Mouse (Mus musculus): ENCODE results near the gene Fam129b. TPM values are rescaled to one million over a fixed set of nuclear protein-coding genes. Genes with fewer than 3 reads are reported as not detected.

The Fam129b gene
- polyA plus RNA-seq, 1 experiment from 2014 or later, result 13.7 TPM

DNA sequence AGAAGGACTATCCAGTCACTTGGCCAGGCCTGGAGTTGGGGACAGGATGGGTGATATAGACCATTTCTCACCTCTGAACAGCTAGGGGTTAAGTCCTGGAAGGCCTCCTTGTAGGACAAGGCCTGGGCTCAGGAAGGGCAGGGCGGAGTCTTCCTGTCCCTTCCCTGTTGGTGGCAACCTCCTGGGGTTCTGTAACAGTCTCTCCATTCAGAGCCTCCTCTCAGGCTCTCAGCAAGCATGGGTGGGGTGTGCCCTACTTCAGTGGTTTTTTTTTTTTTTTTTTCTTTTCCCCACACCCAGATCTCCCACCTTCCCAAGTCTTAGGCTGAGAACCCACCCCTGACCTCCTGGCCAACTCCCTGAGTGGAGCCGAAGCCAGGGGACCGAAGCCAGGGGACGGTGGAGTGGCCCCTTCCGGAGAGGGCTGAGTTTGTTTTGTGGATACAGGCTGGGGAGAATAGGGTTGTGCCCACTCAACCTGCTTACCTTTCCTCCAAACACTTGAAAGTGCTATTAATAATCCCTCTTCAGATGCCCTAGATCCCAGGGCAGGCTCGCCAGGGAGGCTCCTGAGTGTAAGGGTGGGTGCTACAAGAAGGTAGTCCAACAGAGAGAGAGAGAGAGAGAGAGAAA is 2.0 kb downstream of the Fam129b start:
- peaks cover 25% of the 10 kb centered on the region for H3K4me1 ChIP-seq (ENCODE audit: control insufficient read depth, insufficient read depth, low read length)
- H3K4me2 ChIP-seq (ENCODE audit: low read depth, low read length), result peak overlapping the region; percentile 96
- peak overlapping the region; percentile 76 for H3K4me3 ChIP-seq (ENCODE audit: low read depth, low read length)
- H3K27ac ChIP-seq (replicated peaks; ENCODE audit: low read depth, low read length), result no peak overlapping the region
- peak overlapping the region; percentile 96 for H3K9ac ChIP-seq (replicated peaks; ENCODE audit: low read length)
- H3K9me3 ChIP-seq (replicated peaks; ENCODE audit: control insufficient read depth, low read length), result no peaks in the 10 kb centered on the region
- H3K27me3 ChIP-seq (ENCODE audit: control insufficient read depth, insufficient read depth, low read length), result no peaks in the 10 kb centered on the region
- WGBS, result 47% methylated on average over 6 of the region's 6 CpGs
- ATAC-seq (replicated peaks; ENCODE audit: insufficient number of reproducible peaks, low FRiP score, low TSS enrichment, low read depth), result no peak
- no peak for DNase-seq (ENCODE audit: low spot score)
- no peaks in the 10 kb centered on the region for H3K36me3 ChIP-seq (replicated peaks; ENCODE audit: control insufficient read depth, insufficient read depth, low read depth, low read length)

DNA sequence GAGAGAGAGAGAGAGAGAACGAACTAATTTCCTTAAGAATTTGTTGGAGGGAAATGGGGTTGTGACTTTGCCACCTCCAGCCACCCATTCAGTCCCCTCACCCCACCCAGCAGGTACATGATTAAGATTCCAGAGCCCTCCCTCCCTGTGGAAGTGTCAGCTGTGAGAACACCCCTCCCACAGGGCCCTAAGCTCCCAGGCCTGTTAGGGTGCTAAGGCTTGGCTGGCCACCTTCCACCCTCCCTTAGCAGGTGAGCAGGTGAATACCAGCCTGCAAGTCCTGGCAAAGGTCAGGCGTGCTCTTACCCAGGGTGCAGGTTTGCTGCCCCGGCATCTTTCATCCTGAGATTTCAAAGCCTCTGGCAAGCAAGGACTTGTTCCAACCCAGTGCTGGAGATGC is 2.5 kb downstream of the Fam129b start:
- H3K27ac ChIP-seq (replicated peaks; ENCODE audit: low read depth, low read length), result no peak overlapping the region
- H3K9me3 ChIP-seq (replicated peaks; ENCODE audit: control insufficient read depth, low read length), result no peaks in the 10 kb centered on the region
- no peaks in the 10 kb centered on the region for H3K36me3 ChIP-seq (replicated peaks; ENCODE audit: control insufficient read depth, insufficient read depth, low read depth, low read length)
- no peaks in the 10 kb centered on the region for H3K27me3 ChIP-seq (ENCODE audit: control insufficient read depth, insufficient read depth, low read length)
- DNase-seq (ENCODE audit: low spot score) (no peak), ATAC-seq (replicated peaks; ENCODE audit: insufficient number of reproducible peaks, low FRiP score, low TSS enrichment, low read depth) (no peak)
- H3K9ac ChIP-seq (replicated peaks; ENCODE audit: low read length), result peak overlapping the region; percentile 32; the same call in 1 of the 2 replicates
- H3K4me1 ChIP-seq (ENCODE audit: control insufficient read depth, insufficient read depth, low read length), result peaks cover 25% of the 10 kb centered on the region
- H3K4me2 ChIP-seq (ENCODE audit: low read depth, low read length), result peak overlapping the region; percentile 19; the same call in 1 of the 2 replicates
- 41% methylated on average over 3 of the region's 3 CpGs for WGBS
- 0 out of 2 replicates have a peak overlapping the region, but pooled peaks have one; percentile 76 for H3K4me3 ChIP-seq (ENCODE audit: low read depth, low read length)

DNA sequence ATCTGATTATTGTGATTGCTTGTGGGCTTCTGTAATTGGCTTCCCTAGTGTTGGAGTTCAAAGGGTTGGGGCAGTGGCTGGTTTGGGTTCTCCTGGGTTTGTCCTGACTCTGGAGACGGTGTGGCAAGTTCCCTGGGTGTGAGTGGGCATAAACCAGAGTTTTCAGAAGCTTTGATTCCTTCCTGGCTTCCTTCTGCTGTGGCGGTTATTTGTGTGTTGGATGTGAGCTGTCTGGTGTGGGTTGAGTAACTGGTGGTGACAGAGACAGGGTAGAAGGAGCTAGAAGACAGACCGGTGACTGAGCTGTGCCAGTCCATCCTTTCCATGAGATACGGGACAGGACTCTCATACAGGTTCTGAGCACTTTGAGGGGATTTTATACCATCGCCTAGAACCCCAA is 3.7 kb downstream of the Fam129b start:
- H3K4me2 ChIP-seq (ENCODE audit: low read depth, low read length), result 0 out of 2 replicates have a peak overlapping the region, but pooled peaks have one; percentile 3
- 0 out of 2 replicates have a peak overlapping the region, but pooled peaks have one; percentile 0 for H3K27ac ChIP-seq (replicated peaks; ENCODE audit: low read depth, low read length)
- no peak for ATAC-seq (replicated peaks; ENCODE audit: insufficient number of reproducible peaks, low FRiP score, low TSS enrichment, low read depth)
- no peaks in the 10 kb centered on the region for H3K27me3 ChIP-seq (ENCODE audit: control insufficient read depth, insufficient read depth, low read length)
- 79% methylated on average over 5 of the region's 5 CpGs for WGBS
- no peak overlapping the region for H3K4me3 ChIP-seq (ENCODE audit: low read depth, low read length)
- DNase-seq (ENCODE audit: low spot score), result no peak
- H3K9me3 ChIP-seq (replicated peaks; ENCODE audit: control insufficient read depth, low read length), result no peaks in the 10 kb centered on the region
- H3K4me1 ChIP-seq (ENCODE audit: control insufficient read depth, insufficient read depth, low read length), result peaks cover 25% of the 10 kb centered on the region
- H3K36me3 ChIP-seq (replicated peaks; ENCODE audit: control insufficient read depth, insufficient read depth, low read depth, low read length), result no peaks in the 10 kb centered on the region
- no peak overlapping the region for H3K9ac ChIP-seq (replicated peaks; ENCODE audit: low read length)

DNA sequence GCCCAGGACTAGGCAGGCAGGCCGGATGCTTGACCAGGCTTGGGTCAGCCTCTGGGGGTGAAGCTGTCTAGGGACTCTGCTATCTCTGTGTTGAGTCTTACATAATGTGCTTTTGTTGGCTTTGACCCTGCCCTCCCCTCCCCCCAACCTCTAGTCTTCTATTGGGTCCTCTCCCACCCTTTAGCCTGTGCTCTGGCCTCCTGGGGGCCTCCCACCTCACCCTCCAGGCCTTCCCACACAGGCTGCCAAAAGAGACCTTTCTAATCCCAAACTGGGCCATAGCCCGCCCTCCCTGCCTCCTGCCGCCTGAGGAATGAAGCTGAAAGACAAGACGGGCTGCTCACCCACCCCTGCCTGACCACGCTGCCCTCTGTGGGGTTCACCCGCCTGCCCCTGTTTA is 5.1 kb downstream of the Fam129b start:
- no peak for ATAC-seq (replicated peaks; ENCODE audit: insufficient number of reproducible peaks, low FRiP score, low TSS enrichment, low read depth)
- Histone ChIP-seq H3K4me3 (ENCODE audit: low read depth, low read length) (no peak overlapping the region), H3K9ac (replicated peaks; ENCODE audit: low read length) (peak overlapping the region; percentile 28)

DNA sequence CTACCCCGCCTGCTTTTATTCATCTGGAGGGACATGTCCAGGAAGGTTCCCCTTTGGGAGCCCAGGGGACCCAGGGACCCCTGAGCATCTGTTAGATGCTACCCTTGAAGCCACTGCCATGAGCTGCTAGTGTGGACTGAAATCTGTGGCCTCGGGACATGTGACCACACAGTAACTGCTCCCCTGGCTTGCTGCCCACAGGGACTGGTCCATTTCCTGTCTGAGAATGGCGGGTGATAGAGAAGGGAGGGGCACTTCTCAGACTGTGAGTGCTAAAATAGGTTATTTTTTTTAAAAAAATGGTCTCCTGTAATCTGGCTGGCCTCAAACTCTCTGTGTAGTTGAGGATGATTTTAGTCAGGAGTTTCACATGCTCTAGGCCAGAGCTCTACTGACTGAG is 5.8 kb downstream of the Fam129b start:
- Histone ChIP-seq H3K9me3 (replicated peaks; ENCODE audit: control insufficient read depth, low read length) (no peaks in the 10 kb centered on the region), H3K27me3 (ENCODE audit: control insufficient read depth, insufficient read depth, low read length) (no peaks in the 10 kb centered on the region), H3K27ac (replicated peaks; ENCODE audit: low read depth, low read length) (peak overlapping the region; percentile 16; the same call in 1 of the 2 replicates), H3K9ac (replicated peaks; ENCODE audit: low read length) (no peak overlapping the region), H3K36me3 (replicated peaks; ENCODE audit: control insufficient read depth, insufficient read depth, low read depth, low read length) (no peaks in the 10 kb centered on the region), H3K4me2 (ENCODE audit: low read depth, low read length) (no peak overlapping the region), H3K4me1 (ENCODE audit: control insufficient read depth, insufficient read depth, low read length) (peaks cover 22% of the 10 kb centered on the region), H3K4me3 (ENCODE audit: low read depth, low read length) (no peak overlapping the region)
- no peak for ATAC-seq (replicated peaks; ENCODE audit: insufficient number of reproducible peaks, low FRiP score, low TSS enrichment, low read depth)
- 32% methylated on average over 3 of the region's 3 CpGs for WGBS
- DNase-seq (ENCODE audit: low spot score), result no peak

More for the DNA sequence above, 5.1 kb downstream of the Fam129b start:
- Histone ChIP-seq H3K27ac (replicated peaks; ENCODE audit: low read depth, low read length) (peak overlapping the region; percentile 16; the same call in 1 of the 2 replicates), H3K9me3 (replicated peaks; ENCODE audit: control insufficient read depth, low read length) (no peaks in the 10 kb centered on the region), H3K36me3 (replicated peaks; ENCODE audit: control insufficient read depth, insufficient read depth, low read depth, low read length) (no peaks in the 10 kb centered on the region), H3K4me1 (ENCODE audit: control insufficient read depth, insufficient read depth, low read length) (peaks cover 22% of the 10 kb centered on the region), H3K4me2 (ENCODE audit: low read depth, low read length) (no peak overlapping the region), H3K27me3 (ENCODE audit: control insufficient read depth, insufficient read depth, low read length) (no peaks in the 10 kb centered on the region)
- WGBS, result 30% methylated on average over 6 of the region's 6 CpGs
- DNase-seq (ENCODE audit: low spot score), result no peak

DNA sequence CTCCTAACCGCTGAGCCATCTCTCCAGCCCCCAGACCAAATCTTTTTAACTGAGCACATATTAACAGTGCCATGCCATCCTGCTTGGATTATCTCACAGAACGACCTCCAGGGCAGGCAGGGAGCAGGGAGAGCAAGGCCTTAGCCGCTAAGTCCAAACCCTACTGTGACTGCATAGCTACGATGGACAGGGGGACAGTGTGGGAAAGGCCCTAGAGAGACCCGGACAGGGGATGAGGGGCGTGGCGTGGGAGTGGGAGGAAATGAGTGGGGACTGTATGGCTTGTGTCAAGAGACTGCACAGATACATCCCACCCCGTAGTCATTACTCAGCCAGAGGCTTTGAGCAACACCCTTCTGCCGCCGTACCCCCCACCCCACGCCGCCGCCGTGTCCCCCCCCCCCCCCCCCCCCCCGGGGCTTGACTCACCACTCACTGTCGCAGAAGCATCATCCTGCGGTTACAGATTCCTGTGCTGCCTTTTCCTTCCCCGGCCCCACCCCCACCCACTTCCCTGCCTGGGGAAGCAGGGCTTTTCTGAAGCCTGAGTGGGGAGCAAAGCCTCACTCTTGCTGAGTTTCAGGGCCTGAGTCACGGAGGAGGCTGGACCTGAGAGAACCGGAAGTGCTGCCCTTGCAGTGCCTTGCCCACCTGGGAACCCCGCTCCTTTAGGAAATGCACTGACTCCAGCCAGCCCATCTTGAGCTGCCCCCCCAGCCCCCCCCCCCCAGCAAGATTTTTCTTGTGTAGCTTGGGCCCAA is 6.5 kb downstream of the Fam129b start:
- H3K36me3 ChIP-seq (replicated peaks; ENCODE audit: control insufficient read depth, insufficient read depth, low read depth, low read length), result no peaks in the 10 kb centered on the region
- H3K4me3 ChIP-seq (ENCODE audit: low read depth, low read length), result no peak overlapping the region
- 45% methylated on average over 12 of the region's 21 CpGs for WGBS
- H3K4me1 ChIP-seq (ENCODE audit: control insufficient read depth, insufficient read depth, low read length), result peaks cover 22% of the 10 kb centered on the region
- H3K27me3 ChIP-seq (ENCODE audit: control insufficient read depth, insufficient read depth, low read length), result no peaks in the 10 kb centered on the region
- no peak overlapping the region for H3K9ac ChIP-seq (replicated peaks; ENCODE audit: low read length)
- H3K9me3 ChIP-seq (replicated peaks; ENCODE audit: control insufficient read depth, low read length), result no peaks in the 10 kb centered on the region
- DNase-seq (ENCODE audit: low spot score) (peak; percentile 40), ATAC-seq (replicated peaks; ENCODE audit: insufficient number of reproducible peaks, low FRiP score, low TSS enrichment, low read depth) (no peak; the same call in 1 of the 2 replicates)
- no peak overlapping the region; the same call in 1 of the 2 replicates for H3K27ac ChIP-seq (replicated peaks; ENCODE audit: low read depth, low read length)
- H3K4me2 ChIP-seq (ENCODE audit: low read depth, low read length), result no peak overlapping the region

DNA sequence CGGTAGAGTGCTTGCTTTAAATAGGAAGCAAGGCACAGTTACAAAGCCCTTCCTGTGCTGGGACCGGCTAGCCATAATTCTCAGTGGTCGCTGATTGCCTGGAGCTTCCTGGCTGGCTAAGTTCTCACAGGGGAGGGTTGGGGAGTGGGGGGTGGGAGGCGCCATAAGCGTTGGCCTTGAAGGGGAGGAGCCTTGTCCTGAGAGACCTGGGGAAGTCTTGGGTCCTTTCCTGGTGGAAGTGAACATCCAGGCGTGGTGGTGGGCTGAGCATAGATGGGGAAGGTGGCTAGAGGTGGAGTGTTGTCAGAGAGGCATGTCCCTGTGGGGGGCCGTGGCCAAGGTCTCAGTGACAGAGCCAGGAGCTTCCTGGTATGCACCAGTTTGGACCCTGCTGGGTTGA is 8.8 kb downstream of the Fam129b start:
- Histone ChIP-seq H3K4me2 (ENCODE audit: low read depth, low read length) (no peak overlapping the region), H3K9ac (replicated peaks; ENCODE audit: low read length) (no peak overlapping the region), H3K27ac (replicated peaks; ENCODE audit: low read depth, low read length) (peak overlapping the region; percentile 63; the same call in 1 of the 2 replicates), H3K9me3 (replicated peaks; ENCODE audit: control insufficient read depth, low read length) (no peaks in the 10 kb centered on the region), H3K27me3 (ENCODE audit: control insufficient read depth, insufficient read depth, low read length) (no peaks in the 10 kb centered on the region), H3K4me3 (ENCODE audit: low read depth, low read length) (no peak overlapping the region), H3K36me3 (replicated peaks; ENCODE audit: control insufficient read depth, insufficient read depth, low read depth, low read length) (no peaks in the 10 kb centered on the region), H3K4me1 (ENCODE audit: control insufficient read depth, insufficient read depth, low read length) (peaks cover 26% of the 10 kb centered on the region)
- ATAC-seq (replicated peaks; ENCODE audit: insufficient number of reproducible peaks, low FRiP score, low TSS enrichment, low read depth), result no peak
- peak; percentile 58 for DNase-seq (ENCODE audit: low spot score)
- WGBS, result 21% methylated on average over 7 of the region's 7 CpGs

DNA sequence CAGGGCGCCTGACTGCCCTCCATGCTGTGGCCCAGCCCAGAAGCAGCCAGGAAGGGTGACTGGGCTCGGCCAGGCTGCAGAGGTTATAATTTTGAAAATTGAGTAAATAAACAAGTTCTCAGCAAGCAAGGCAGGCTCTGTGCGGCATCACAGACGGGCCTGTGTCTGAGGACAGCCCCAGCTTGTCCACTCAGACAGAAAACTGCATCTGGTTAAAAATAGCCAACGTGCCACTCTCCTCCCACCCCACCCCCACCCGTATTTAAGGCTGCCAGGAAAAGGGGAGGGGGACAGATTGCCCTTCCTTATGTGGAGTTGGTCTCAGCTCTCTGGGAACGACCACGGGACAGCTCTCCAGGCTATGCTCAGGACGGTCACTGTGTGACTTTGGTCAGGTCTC is 12.1 kb downstream of the Fam129b start:
- Histone ChIP-seq H3K9ac (replicated peaks; ENCODE audit: low read length) (peak overlapping the region; percentile 18; the same call in 1 of the 2 replicates), H3K36me3 (replicated peaks; ENCODE audit: control insufficient read depth, insufficient read depth, low read depth, low read length) (no peaks in the 10 kb centered on the region), H3K9me3 (replicated peaks; ENCODE audit: control insufficient read depth, low read length) (no peaks in the 10 kb centered on the region), H3K27ac (replicated peaks; ENCODE audit: low read depth, low read length) (peak overlapping the region; percentile 75), H3K27me3 (ENCODE audit: control insufficient read depth, insufficient read depth, low read length) (no peaks in the 10 kb centered on the region), H3K4me2 (ENCODE audit: low read depth, low read length) (no peak overlapping the region), H3K4me1 (ENCODE audit: control insufficient read depth, insufficient read depth, low read length) (peaks cover 14% of the 10 kb centered on the region), H3K4me3 (ENCODE audit: low read depth, low read length) (no peak overlapping the region)
- WGBS, result 15% methylated on average over 9 of the region's 9 CpGs
- ATAC-seq (replicated peaks; ENCODE audit: insufficient number of reproducible peaks, low FRiP score, low TSS enrichment, low read depth) (no peak; the same call in 1 of the 2 replicates), DNase-seq (ENCODE audit: low spot score) (peak; percentile 54)
